1 mouse cellular context compared by ENCODE assay signal in genomic region chr9:42468360-42468759, GRCm38 (mm10).
TF ChIP-seq lines count a peak whose summit lies in the region.

No protein-coding gene starts in this region.

TF ChIP-seq in MEL, 35 proteins besides CTCF, POLR2A, EP300 and RAD21 (continued from another document):
- TF ChIP-seq ZNF384 (IDR thresholded peaks at IDR 0.05; ENCODE audit: low read depth, low read length) = no peak
- TF ChIP-seq USF2 (IDR thresholded peaks at IDR 0.05; ENCODE audit: borderline replicate concordance in 1 of 2, insufficient read depth in 1 of 2, low read depth in 1 of 2, low read length in 2 of 2) = no peak
- no peak for TF ChIP-seq CHD1 (IDR thresholded peaks at IDR 0.05; ENCODE audit: low read depth, low read length)
- TF ChIP-seq RCOR1 (IDR thresholded peaks at IDR 0.05; ENCODE audit: low read depth, low read length) = no peak
- TF ChIP-seq JUND (IDR thresholded peaks at IDR 0.05; ENCODE audit: low read depth, low read length) = no peak
